Mouse (Mus musculus) megakaryocyte, embryonic 14.5 days (primary cell): ENCODE data around the gene Slc44a5. TPM values are rescaled to one million over a fixed set of nuclear protein-coding genes. Genes with fewer than 3 reads are reported as not detected.

Source experiments
- H3K27me3 ChIP-seq: replicated peaks from 2 replicates; pipeline ENCODE3; 2012; ENCODE audit warnings: inconsistent platforms
- H3K36me3 ChIP-seq: replicated peaks from 2 replicates; pipeline ENCODE3; 2012; ENCODE audit warnings: low read length, inconsistent platforms, mixed read lengths
- H3K4me1 ChIP-seq: 2 replicates; pipeline ENCODE4 v1.6.1; 2012; ENCODE audit warnings: inconsistent platforms
- H3K4me3 ChIP-seq: replicated peaks from 2 replicates; pipeline ENCODE3; 2012; ENCODE audit warnings: moderate library complexity, mild to moderate bottlenecking, inconsistent platforms
- H3K9me3 ChIP-seq: 2 replicates; pipeline ENCODE4 v1.6.1; 2012; ENCODE audit warnings: inconsistent platforms
- FLI1 ChIP-seq: IDR thresholded peaks from 2 replicates; pipeline ENCODE4 v1.6.1; 2012; ENCODE audit warnings: low read length, inconsistent platforms, mixed read lengths
- GATA1 ChIP-seq: IDR thresholded peaks from 3 replicates; pipeline ENCODE4 v1.6.1; 2012; ENCODE audit warnings: mixed read lengths, low read length, inconsistent platforms, borderline replicate concordance
- polyA plus RNA-seq: library from polyadenylated mRNA; stranded (reverse); fragments of >175 nt; gene quantifications from 2 replicates; pipeline ENCODE4 v1.2.3, GENCODE M21; 2012; ENCODE audit warnings: low replicate concordance; ENCODE audit not compliant: insufficient read depth

The Slc44a5 gene
- polyA plus RNA-seq, 1 experiment = not detected

DNA sequence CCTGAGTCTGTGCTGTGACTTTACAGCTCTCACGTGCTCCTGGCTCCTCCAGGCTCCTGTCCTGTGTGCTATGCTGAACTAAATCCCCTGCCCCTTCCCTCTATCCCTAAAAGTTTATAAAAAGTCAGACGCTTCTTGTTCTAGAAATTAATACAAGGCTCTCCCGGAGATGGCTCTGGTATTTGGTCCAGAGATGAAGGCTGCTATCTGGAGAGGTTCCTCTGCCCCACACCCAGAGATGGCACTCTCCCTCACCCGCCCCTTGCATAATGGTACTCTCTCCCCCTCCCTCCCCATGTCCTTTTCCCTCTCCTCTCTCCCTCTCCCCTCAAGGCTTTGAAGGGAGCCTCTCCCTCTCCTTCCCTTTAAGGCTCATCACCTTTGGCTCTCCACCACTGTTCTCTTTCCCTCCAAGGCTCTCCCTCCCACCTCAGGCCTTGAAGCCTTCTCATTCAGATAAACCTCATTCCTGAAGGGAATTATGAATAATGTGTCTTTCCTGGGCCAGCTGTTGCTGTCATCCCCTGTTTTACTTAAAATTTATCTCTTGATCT, 236.0 kb downstream of the Slc44a5 start:
- Histone ChIP-seq H3K36me3 (no peaks in the 10 kb centered on the region), H3K9me3 (no peaks in the 10 kb centered on the region), H3K4me3 (no peak overlapping the region), H3K4me1 (peaks cover 18% of the 10 kb centered on the region; the same call in 1 of the 2 replicates), H3K27me3 (no peaks in the 10 kb centered on the region)
- no peak for TF ChIP-seq FLI1
- TF ChIP-seq GATA1 = no peak

DNA sequence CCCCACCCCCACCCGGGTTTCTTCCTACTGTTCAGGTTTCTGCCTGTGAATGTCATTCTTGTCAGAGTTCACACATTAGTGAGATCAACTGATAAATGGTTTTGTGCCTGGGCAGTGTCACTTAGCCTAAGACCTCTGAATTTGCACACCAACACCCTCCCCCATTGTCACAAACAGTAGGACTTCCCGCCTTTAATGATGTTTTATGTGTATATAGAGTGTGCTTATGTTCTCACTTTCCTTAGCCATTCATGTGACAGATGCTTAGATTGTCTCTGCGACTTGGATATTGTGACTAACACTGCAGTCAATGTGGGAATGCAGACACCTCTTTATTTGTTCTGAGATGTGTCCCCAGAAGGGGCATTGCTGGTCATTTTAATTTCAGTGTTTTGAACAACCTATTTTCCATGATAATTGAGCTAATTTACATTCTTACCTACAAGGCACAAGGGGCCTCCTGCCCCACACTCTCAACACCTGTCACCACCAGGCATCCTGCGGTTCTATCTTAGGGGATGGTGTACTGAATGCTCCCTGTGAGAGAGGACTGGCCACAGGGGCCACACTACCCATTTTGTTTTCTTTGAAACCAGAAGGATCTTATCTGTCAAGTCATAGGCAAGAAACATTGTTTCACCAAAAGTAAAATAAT, 236.7 kb downstream of the Slc44a5 start:
- no peak overlapping the region for H3K4me3 ChIP-seq
- TF ChIP-seq GATA1 (no peak), FLI1 (no peak)
- H3K36me3 ChIP-seq = no peaks in the 10 kb centered on the region
- H3K27me3 ChIP-seq = no peaks in the 10 kb centered on the region
- no peaks in the 10 kb centered on the region for H3K9me3 ChIP-seq
- H3K4me1 ChIP-seq = peaks cover 16% of the 10 kb centered on the region

GRCm38 (mm10) chr3:154210431-154211055, 237.3 kb downstream of the Slc44a5 start:
- H3K27me3 ChIP-seq = no peaks in the 10 kb centered on the region
- no peaks in the 10 kb centered on the region for H3K9me3 ChIP-seq
- peaks cover 18% of the 10 kb centered on the region for H3K4me1 ChIP-seq
- H3K4me3 ChIP-seq = no peak overlapping the region
- H3K36me3 ChIP-seq = no peaks in the 10 kb centered on the region
- no peak for TF ChIP-seq FLI1
- TF ChIP-seq GATA1 = no peak

GRCm38 (mm10) chr3:154212551-154212950, 239.3 kb downstream of the Slc44a5 start:
- TF ChIP-seq GATA1 (no peak), FLI1 (no peak)
- no peaks in the 10 kb centered on the region for H3K9me3 ChIP-seq
- no peak overlapping the region for H3K4me3 ChIP-seq
- H3K4me1 ChIP-seq = peaks cover 21% of the 10 kb centered on the region
- H3K36me3 ChIP-seq = no peaks in the 10 kb centered on the region
- no peaks in the 10 kb centered on the region for H3K27me3 ChIP-seq

GRCm38 (mm10) chr3:154215309-154215708, 242.1 kb downstream of the Slc44a5 start:
- Histone ChIP-seq H3K4me1 (peaks cover 13% of the 10 kb centered on the region), H3K36me3 (no peaks in the 10 kb centered on the region), H3K9me3 (no peaks in the 10 kb centered on the region), H3K4me3 (no peak overlapping the region), H3K27me3 (no peaks in the 10 kb centered on the region)
- no peak for TF ChIP-seq GATA1
- no peak for TF ChIP-seq FLI1

DNA sequence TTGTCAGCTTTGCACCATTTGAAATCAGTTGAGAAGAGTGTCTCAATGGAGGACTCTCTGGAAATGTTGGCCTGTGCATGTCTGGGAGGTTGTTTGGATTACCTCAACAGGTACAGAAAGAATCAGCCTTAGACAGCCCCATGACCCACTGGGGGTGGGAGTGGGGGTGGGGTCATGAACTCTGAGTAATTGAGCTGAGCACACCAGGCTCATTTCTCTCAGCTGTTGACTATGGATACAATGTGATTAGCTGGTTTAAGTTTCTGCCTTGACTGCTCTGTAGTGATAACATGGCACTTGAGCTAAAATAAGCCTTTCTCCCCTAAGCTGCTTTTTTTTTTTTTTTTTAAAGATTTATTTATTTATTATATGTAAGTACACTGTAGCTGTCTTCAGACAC, 242.5 kb downstream of the Slc44a5 start:
- Histone ChIP-seq H3K4me3 (no peak overlapping the region), H3K9me3 (no peaks in the 10 kb centered on the region), H3K4me1 (peaks cover 13% of the 10 kb centered on the region), H3K27me3 (no peaks in the 10 kb centered on the region), H3K36me3 (no peaks in the 10 kb centered on the region)
- TF ChIP-seq GATA1 = no peak
- no peak for TF ChIP-seq FLI1

DNA sequence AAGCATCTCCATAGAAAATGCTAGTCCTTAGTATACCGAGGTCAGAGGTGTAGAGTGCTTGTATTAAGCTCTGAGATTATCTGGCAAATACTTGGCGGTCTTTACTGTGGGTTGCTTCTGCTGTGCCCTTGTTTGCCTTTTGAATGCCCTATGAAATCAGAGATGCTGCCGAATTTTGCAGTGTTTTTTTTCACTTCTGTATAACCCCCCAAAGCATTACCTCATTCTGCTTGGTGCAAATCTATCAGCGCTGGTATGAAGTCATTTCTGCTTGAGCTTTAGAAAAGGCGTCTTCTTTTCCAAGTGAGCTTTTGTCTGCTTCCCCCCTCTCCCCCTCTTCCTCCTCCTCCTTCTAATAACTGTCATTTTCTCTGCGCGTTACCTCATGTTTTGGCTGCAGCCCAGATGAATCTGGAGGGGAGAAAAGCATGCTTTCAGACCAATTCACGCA, 248.9 kb downstream of the Slc44a5 start:
- no peaks in the 10 kb centered on the region for H3K27me3 ChIP-seq
- TF ChIP-seq FLI1 = no peak
- TF ChIP-seq GATA1 = no peak
- H3K36me3 ChIP-seq = no peaks in the 10 kb centered on the region
- H3K4me1 ChIP-seq = peaks cover 13% of the 10 kb centered on the region
- H3K4me3 ChIP-seq = no peak overlapping the region
- H3K9me3 ChIP-seq = no peaks in the 10 kb centered on the region

GRCm38 (mm10) chr3:154222688-154223087, 249.5 kb downstream of the Slc44a5 start:
- TF ChIP-seq GATA1 = no peak
- TF ChIP-seq FLI1 = no peak
- Histone ChIP-seq H3K36me3 (no peaks in the 10 kb centered on the region), H3K9me3 (no peaks in the 10 kb centered on the region), H3K27me3 (no peaks in the 10 kb centered on the region), H3K4me3 (no peak overlapping the region), H3K4me1 (peaks cover 16% of the 10 kb centered on the region)

- TF ChIP-seq FLI1 (no peak), GATA1 (no peak)
These were observed 253.0 kb downstream of the Slc44a5 start for GRCm38 (mm10) chr3:154226100-154226752.

GRCm38 (mm10) chr3:154244932-154245331, 271.7 kb downstream of the Slc44a5 start:
- no peak for TF ChIP-seq GATA1
- TF ChIP-seq FLI1 = no peak
- no peaks in the 10 kb centered on the region for H3K4me1 ChIP-seq
- H3K27me3 ChIP-seq = peaks cover 4% of the 10 kb centered on the region
- no peaks in the 10 kb centered on the region for H3K36me3 ChIP-seq
- peaks cover 18% of the 10 kb centered on the region; the same call in 1 of the 2 replicates for H3K9me3 ChIP-seq
- H3K4me3 ChIP-seq = no peak overlapping the region

More at GRCm38 (mm10) chr3:154226100-154226752, 253.0 kb downstream of the Slc44a5 start:
- Histone ChIP-seq H3K4me3 (no peak overlapping the region), H3K27me3 (peaks cover 6% of the 10 kb centered on the region), H3K4me1 (peaks cover 20% of the 10 kb centered on the region), H3K36me3 (no peaks in the 10 kb centered on the region), H3K9me3 (no peaks in the 10 kb centered on the region)

DNA sequence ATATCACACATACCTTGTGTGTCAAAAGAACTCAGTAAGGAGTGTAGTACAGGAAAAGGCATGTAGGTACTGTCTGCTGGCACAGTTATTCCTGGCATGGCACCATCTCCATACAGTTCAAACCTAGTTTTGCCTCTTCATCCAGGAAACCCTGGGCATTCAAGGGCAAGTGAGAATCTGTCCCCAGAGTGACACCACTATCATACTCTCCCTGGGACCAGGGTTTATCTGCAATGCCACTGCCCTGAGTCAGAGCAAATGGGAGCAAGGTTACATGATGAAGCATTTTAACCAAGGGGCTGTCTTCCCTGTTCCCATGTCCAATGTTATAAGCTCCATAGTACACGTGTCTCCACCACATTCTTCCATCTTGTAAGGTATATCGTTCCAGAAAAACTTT, 278.2 kb downstream of the Slc44a5 start:
- Histone ChIP-seq H3K4me1 (peaks cover 8% of the 10 kb centered on the region), H3K9me3 (peaks cover 7% of the 10 kb centered on the region; the same call in 1 of the 2 replicates), H3K36me3 (no peaks in the 10 kb centered on the region), H3K4me3 (no peak overlapping the region), H3K27me3 (peaks cover 2% of the 10 kb centered on the region)
- no peak for TF ChIP-seq FLI1
